Mouse (Mus musculus): ENCODE measurements at regions not wholly inside any gene's neighbourhood (a gene's known extent, or its start where the extent isn't known, plus 50 kb on each side); places are given as distances from the start of the nearest gene placed in this dataset.

DNA sequence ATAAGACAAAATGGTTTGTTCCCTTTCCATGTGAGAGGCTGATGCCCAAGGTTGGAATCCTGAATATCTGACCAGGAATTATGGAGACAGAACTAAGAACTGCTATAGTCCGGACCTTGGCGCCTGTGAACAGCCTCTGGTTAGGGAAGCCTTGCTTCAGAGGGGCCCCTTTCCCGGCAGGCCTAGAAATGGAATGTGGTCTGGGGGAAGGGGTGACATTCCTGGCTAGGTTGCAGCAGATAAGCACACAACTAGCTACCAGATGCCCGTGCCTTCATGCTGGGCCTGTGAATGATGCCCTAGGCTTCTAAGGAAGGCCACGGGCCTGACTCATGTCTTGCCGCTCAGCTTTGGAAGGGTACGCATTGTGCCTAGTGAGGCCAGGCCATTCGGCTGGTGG, 89.4 kb downstream of the Snrpe start:
- TF ChIP-seq CTCF (IDR thresholded peaks at IDR 0.05; ENCODE audit: low read depth), result no peak
- no peak for TF ChIP-seq EP300 (IDR thresholded peaks at IDR 0.05; ENCODE audit: low read depth)
